Mouse (Mus musculus): ENCODE data around the gene Srp68. TPM values are rescaled to one million over a fixed set of nuclear protein-coding genes. Genes with fewer than 3 reads are reported as not detected.

Srp68 gene
- polyA plus RNA-seq (2014; fragmentation: Nextera tagmentation; extraction: Ambion mirVana) = 88.4 and 89.4 TPM in 2 replicates

DNA sequence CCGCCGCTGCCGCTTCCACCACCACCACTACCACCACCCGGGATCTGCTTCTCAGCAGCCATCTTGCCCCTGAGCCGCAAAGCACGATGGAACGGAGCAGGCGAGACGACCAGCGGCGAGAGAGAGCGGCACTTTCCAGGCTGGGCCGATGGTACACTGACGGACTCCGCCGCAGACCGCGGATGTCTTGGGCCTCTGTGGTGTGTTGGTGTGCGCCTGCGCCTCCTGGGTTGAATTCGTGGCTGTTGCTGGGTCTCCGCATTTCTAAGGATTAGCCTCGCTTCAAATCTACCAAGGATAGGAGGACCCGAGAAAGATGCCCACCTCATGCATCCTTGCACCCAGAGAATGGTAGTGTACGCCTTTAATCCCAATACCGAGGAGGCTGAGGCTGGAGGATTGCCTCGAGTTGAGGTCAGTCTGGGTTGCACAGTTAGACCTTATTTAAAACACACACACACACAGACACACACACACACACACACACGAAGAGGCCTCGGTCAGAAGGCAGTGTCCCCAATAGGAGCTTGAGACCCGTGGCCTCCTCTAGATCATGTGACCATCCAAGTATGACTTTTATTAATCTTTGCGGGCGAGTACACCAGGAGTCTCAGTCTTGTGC, at the start of gene Srp68:
Gene Srp68 (minus strand): TSS at position 173 of the 622 bp plus-strand sequence.
- peak within 1 kb of the TSS; percentile 79 for H3K27ac ChIP-seq (ENCODE audit: low read depth, low read length)
- no peaks in the 10 kb centered on the region for H3K9me3 ChIP-seq (ENCODE audit: control insufficient read depth, low read length)
- no peaks in the 10 kb centered on the region for H3K27me3 ChIP-seq (replicated peaks; ENCODE audit: control insufficient read depth, insufficient read depth, low read length)
- peak within 1 kb of the TSS; percentile 88 for H3K4me3 ChIP-seq (ENCODE audit: low read depth, low read length)
- WGBS = 3% methylated on average over 32 of the region's 32 CpGs
- H3K4me2 ChIP-seq = peak within 1 kb of the TSS; percentile 96
- H3K36me3 ChIP-seq (ENCODE audit: control insufficient read depth, insufficient read depth, low read length) = peaks cover 23% of the 10 kb centered on the region
- ATAC-seq (replicated peaks; ENCODE audit: low FRiP score) (peak; percentile 96), DNase-seq (ENCODE audit: low spot score) (peak; percentile 93)
- H3K4me1 ChIP-seq (replicated peaks; ENCODE audit: control insufficient read depth, insufficient read depth, low read length) = peaks cover 18% of the 10 kb centered on the region
- H3K9ac ChIP-seq (ENCODE audit: low read depth, low read length) = peak within 1 kb of the TSS; percentile 90

DNA sequence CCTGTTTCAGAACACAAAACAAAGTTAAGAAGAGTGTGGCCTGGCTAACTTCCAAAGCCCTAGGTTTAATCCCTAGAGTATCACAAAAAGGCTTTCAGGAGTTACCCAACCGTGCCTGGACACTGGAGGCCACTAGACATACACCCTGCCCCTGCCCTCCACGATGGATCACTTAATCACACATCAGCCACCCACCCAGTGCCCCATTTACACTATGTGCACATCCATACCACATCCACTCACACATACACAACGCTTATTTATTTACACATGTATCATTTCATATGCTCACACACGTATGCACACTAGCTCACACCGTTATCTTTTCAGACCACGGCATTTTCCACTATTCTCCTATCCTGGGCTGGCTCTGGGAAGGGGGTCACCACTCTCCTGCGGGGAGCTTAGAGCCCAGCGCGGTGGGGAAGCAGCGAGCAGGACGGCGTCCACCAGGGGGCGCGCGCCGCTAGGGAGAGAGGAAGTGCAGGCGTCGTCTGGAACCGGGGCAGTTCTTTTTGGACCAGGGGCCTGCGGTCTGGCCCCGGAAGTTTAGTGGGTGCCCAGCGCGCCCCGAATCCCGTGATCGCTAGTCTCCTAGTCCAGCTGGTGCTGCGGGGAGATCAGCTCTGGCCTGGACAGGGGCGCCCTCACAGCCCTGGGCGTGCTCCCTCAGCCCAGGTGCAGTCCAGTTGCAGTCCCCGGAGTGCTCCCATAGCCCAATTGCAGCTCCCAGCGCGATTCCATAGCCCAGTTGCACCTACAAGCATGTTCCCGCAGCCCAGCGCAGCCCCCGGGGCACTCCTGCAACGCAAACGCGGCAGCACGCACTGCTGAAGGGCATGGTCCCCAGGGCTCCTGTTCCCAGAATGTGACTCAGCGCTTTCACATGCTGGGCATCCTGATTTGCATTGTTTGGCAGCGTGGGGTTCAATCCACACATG, 45.0 kb upstream of the Srp68 start:
- peaks cover 9% of the 10 kb centered on the region for H3K4me1 ChIP-seq (replicated peaks; ENCODE audit: control insufficient read depth, insufficient read depth, low read length)
- ATAC-seq (replicated peaks; ENCODE audit: low FRiP score) = peak; percentile 78

DNA sequence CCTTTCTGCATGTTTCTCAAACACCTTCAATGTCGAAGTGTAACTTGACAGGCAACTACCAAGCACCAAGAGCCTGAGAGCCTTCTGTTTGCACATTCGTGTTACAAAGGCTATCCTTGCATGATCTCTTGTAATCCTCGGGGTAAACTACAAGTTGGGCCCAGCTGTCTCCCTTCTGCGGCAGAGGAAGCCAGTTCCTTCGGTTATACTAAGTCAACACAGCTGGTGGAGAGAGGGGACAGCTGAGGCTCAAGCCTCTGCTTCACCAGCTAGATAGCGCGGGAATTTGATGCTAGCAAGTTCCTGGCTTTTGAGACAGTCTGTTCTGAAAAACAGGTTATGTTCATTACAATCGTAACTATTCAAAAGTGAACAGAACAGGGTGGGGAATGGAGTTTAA, 38.3 kb upstream of the Srp68 start:
- Histone ChIP-seq H3K4me3 (ENCODE audit: low read depth, low read length) (no peak overlapping the region), H3K27me3 (replicated peaks; ENCODE audit: control insufficient read depth, insufficient read depth, low read length) (no peaks in the 10 kb centered on the region), H3K9me3 (ENCODE audit: control insufficient read depth, low read length) (no peaks in the 10 kb centered on the region), H3K4me2 (no peak overlapping the region), H3K9ac (ENCODE audit: low read depth, low read length) (no peak overlapping the region), H3K4me1 (replicated peaks; ENCODE audit: control insufficient read depth, insufficient read depth, low read length) (peaks cover 10% of the 10 kb centered on the region), H3K36me3 (ENCODE audit: control insufficient read depth, insufficient read depth, low read length) (no peaks in the 10 kb centered on the region), H3K27ac (ENCODE audit: low read depth, low read length) (no peak overlapping the region)
- no peak for DNase-seq (ENCODE audit: low spot score)
- 54% methylated on average over 8 of the region's 8 CpGs for WGBS
- ATAC-seq (replicated peaks; ENCODE audit: low FRiP score) = no peak

More for the DNA sequence above, 45.0 kb upstream of the Srp68 start:
- H3K9ac ChIP-seq (ENCODE audit: low read depth, low read length) = peak overlapping the region; percentile 78
- 2% methylated on average over 41 of the region's 41 CpGs for WGBS
- no peaks in the 10 kb centered on the region for H3K36me3 ChIP-seq (ENCODE audit: control insufficient read depth, insufficient read depth, low read length)
- no peaks in the 10 kb centered on the region for H3K27me3 ChIP-seq (replicated peaks; ENCODE audit: control insufficient read depth, insufficient read depth, low read length)
- H3K9me3 ChIP-seq (ENCODE audit: control insufficient read depth, low read length) = no peaks in the 10 kb centered on the region
- DNase-seq (ENCODE audit: low spot score) = peak; percentile 86
- peak overlapping the region; percentile 100 for H3K4me2 ChIP-seq
- H3K4me3 ChIP-seq (ENCODE audit: low read depth, low read length) = peak overlapping the region; percentile 58
- H3K27ac ChIP-seq (ENCODE audit: low read depth, low read length) = no peak overlapping the region

DNA sequence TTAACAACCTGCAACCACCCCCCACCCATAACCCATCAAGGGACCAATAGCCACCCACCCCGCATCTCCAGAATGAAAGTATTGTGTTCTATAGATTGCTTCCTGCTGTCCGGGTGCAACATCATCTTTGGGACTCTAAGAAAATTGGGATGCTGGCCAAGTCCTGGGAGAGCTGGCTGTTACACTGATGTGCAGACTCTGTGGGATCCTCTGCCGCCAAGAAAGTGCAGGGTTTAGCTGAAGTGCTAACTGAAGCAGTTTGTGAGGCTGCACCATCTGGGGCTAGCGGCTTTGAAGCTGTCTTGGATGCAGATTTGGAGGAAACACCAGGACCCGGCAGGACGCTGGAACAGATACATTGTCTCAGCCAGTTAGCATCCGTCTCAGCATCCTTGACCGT, 37.2 kb upstream of the Srp68 start:
- H3K4me2 ChIP-seq = no peak overlapping the region
- H3K36me3 ChIP-seq (ENCODE audit: control insufficient read depth, insufficient read depth, low read length) = no peaks in the 10 kb centered on the region
- H3K4me1 ChIP-seq (replicated peaks; ENCODE audit: control insufficient read depth, insufficient read depth, low read length) = peaks cover 14% of the 10 kb centered on the region
- H3K4me3 ChIP-seq (ENCODE audit: low read depth, low read length) = no peak overlapping the region
- 63% methylated on average over 8 of the region's 8 CpGs for WGBS
- no peak for ATAC-seq (replicated peaks; ENCODE audit: low FRiP score)
- H3K9ac ChIP-seq (ENCODE audit: low read depth, low read length) = no peak overlapping the region
- DNase-seq (ENCODE audit: low spot score) = no peak
- H3K27me3 ChIP-seq (replicated peaks; ENCODE audit: control insufficient read depth, insufficient read depth, low read length) = no peaks in the 10 kb centered on the region
- H3K27ac ChIP-seq (ENCODE audit: low read depth, low read length) = no peak overlapping the region
- no peaks in the 10 kb centered on the region for H3K9me3 ChIP-seq (ENCODE audit: control insufficient read depth, low read length)

DNA sequence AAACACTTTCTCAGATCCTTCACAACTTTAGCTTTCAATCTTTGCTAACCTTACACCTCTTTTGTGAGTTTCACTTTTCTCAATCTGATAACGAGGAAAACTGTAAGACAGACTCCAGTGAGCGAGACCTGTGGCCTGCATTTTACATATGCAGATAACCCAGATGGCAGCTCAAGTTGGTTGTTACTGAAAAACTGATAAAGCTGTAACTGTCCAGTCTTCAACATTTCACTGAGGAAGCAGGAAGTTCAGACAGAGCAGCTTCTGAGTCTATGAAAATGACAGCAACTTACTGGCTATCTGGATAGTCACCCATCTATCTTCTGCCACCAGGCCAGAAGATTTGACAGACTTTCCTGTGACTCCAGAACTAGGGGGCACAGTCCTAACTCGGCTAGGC, 35.6 kb upstream of the Srp68 start:
- DNase-seq (ENCODE audit: low spot score) (no peak), ATAC-seq (replicated peaks; ENCODE audit: low FRiP score) (peak; percentile 19)
- H3K4me2 ChIP-seq = no peak overlapping the region
- no peak overlapping the region for H3K9ac ChIP-seq (ENCODE audit: low read depth, low read length)
- H3K9me3 ChIP-seq (ENCODE audit: control insufficient read depth, low read length) = peaks cover 3% of the 10 kb centered on the region; the same call in 1 of the 2 replicates
- WGBS = 27% methylated on average over 3 of the region's 3 CpGs
- peak overlapping the region; percentile 85 for H3K27ac ChIP-seq (ENCODE audit: low read depth, low read length)
- no peak overlapping the region for H3K4me3 ChIP-seq (ENCODE audit: low read depth, low read length)
- H3K36me3 ChIP-seq (ENCODE audit: control insufficient read depth, insufficient read depth, low read length) = peaks cover 5% of the 10 kb centered on the region
- H3K4me1 ChIP-seq (replicated peaks; ENCODE audit: control insufficient read depth, insufficient read depth, low read length) = peaks cover 19% of the 10 kb centered on the region
- no peaks in the 10 kb centered on the region for H3K27me3 ChIP-seq (replicated peaks; ENCODE audit: control insufficient read depth, insufficient read depth, low read length)

DNA sequence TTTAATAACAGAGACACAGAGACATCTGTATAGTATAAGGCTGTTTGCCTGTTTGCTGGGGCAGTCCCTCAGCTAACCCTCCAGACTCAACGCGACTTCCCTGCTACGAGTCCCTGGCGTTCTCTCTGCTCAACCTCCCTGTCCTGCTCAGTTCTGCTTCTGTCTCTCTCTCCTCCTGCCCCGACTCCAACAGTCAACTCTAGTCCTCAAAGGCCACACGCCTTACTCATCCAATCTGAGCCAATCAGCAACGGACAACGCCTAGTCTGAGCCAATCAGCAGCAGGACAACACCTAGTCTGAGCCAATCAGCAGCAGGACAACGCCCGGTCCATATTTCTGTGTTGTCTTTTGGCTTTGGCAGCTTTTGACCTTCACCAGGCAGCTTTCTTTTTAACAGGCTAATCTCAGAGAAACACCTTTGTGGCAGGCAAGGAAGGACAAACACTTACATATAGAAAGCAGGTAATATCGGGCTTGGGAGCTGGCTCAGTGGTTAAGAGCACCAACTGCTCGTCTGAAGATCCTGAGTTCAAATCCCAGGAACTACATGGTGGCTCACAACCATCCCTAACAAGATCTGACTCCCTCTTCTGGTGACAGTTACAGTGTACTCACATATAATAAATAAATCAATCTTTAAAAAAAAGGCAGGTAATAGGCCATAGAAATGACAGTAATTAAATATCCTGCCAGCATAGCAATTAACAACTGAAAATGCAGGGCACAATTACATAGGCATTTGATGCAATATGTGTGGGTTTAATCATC, 33.9 kb upstream of the Srp68 start:
- peak overlapping the region; percentile 63 for H3K27ac ChIP-seq (ENCODE audit: low read depth, low read length)
- 73% methylated on average over 12 of the region's 12 CpGs for WGBS
- DNase-seq (ENCODE audit: low spot score) = no peak
- peaks cover 3% of the 10 kb centered on the region; the same call in 1 of the 2 replicates for H3K9me3 ChIP-seq (ENCODE audit: control insufficient read depth, low read length)
- H3K4me3 ChIP-seq (ENCODE audit: low read depth, low read length) = no peak overlapping the region
- peak overlapping the region; percentile 86 for H3K4me2 ChIP-seq
- peaks cover 11% of the 10 kb centered on the region for H3K36me3 ChIP-seq (ENCODE audit: control insufficient read depth, insufficient read depth, low read length)
- ATAC-seq (replicated peaks; ENCODE audit: low FRiP score) = peak; percentile 75
- peak overlapping the region; percentile 32; the same call in 1 of the 2 replicates for H3K9ac ChIP-seq (ENCODE audit: low read depth, low read length)
- H3K27me3 ChIP-seq (replicated peaks; ENCODE audit: control insufficient read depth, insufficient read depth, low read length) = no peaks in the 10 kb centered on the region
- peaks cover 19% of the 10 kb centered on the region for H3K4me1 ChIP-seq (replicated peaks; ENCODE audit: control insufficient read depth, insufficient read depth, low read length)

DNA sequence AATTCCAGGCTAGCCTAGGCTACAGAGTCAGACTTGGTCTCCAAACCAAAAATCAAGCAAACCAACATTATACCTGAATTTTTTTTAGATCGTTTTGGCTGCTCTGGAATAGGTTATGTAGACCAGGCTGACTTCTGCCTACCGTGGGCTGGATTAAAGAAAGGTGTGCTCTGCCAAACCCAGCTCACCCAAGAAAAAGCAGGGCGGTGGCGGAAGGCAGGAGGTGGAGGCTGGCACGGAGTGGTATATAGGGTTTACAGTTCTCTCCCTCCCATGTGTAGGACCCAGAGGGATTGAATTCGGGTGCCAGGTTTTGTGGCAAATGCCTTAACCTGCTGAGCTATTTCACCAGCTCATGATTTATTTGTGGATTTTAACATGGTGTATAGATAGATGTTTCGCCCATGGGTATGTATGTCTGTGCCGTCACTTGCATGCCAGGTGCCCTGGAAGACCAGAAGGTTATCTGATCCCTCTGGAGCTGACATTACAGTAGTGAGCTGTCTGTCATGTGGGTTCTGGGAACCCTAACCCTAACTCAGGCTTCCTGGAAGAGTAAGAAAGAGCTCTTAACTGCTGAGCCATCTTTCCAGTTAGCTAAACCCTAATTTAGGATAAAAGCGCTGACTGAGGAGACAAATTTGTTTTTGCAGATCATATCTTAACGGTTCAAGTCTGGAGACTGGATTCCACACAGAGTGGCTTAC, 33.2 kb upstream of the Srp68 start, which contains the start of gene Exoc7:
Gene Exoc7 (minus strand): TSS at position 215 of the 707 bp plus-strand sequence.
- Histone ChIP-seq H3K4me2 (peak within 1 kb of the TSS; percentile 86), H3K4me3 (ENCODE audit: low read depth, low read length) (peak within 1 kb of the TSS; percentile 72), H3K4me1 (replicated peaks; ENCODE audit: control insufficient read depth, insufficient read depth, low read length) (peaks cover 19% of the 10 kb centered on the region), H3K9me3 (ENCODE audit: control insufficient read depth, low read length) (peaks cover 3% of the 10 kb centered on the region; the same call in 1 of the 2 replicates), H3K27me3 (replicated peaks; ENCODE audit: control insufficient read depth, insufficient read depth, low read length) (no peaks in the 10 kb centered on the region), H3K9ac (ENCODE audit: low read depth, low read length) (peak within 1 kb of the TSS; percentile 78), H3K36me3 (ENCODE audit: control insufficient read depth, insufficient read depth, low read length) (peaks cover 12% of the 10 kb centered on the region), H3K27ac (ENCODE audit: low read depth, low read length) (peak within 1 kb of the TSS; percentile 63)
- 73% methylated on average over 10 of the region's 10 CpGs for WGBS
- DNase-seq (ENCODE audit: low spot score) (no peak), ATAC-seq (replicated peaks; ENCODE audit: low FRiP score) (0 out of 2 replicates have a peak, but pooled peaks have one; percentile 4)
